Mouse (Mus musculus) kidney, embryonic 15.5 days (tissue): Measurements from ENCODE around the gene Gm33543. TPM values are rescaled to one million over a fixed set of nuclear protein-coding genes. Genes with fewer than 3 reads are reported as not detected.

ENCODE experiments used
- polyA plus RNA-seq: library from polyadenylated mRNA; unstranded; fragments of >200 nt; fragmentation: Nextera tagmentation; extraction: Ambion mirVana; gene quantifications from 2 replicates; pipeline ENCODE4 v1.2.1, GENCODE M21; 2015

Gene Gm33543
- polyA plus RNA-seq, 1 experiment from 2014 or later: 0.18 TPM

Other genes with a start within 250 kb of the Gm33543 start
- 0.47 TPM in 1 of 2 replicates, not detected in the other for gene Anapc15-ps, start 169.5 kb downstream of the Gm33543 start, polyA plus RNA-seq
- gene Eea1, start 97.7 kb upstream of the Gm33543 start, polyA plus RNA-seq: 17.3 and 18.1 TPM in 2 replicates